Mouse (Mus musculus) heart, embryonic 16.5 days (tissue): ENCODE data around the gene Ppp4r2. TPM values are rescaled to one million over a fixed set of nuclear protein-coding genes. Genes with fewer than 3 reads are reported as not detected.

Experiments
- ATAC-seq: fragments of 200-750 bp; cut with Nextera tagmentation; replicated peaks from 2 replicates; pipeline ENCODE4 v1.8.0; 2017; ENCODE audit warnings: moderate number of reproducible peaks; ENCODE audit not compliant: insufficient read depth, low FRiP score; ENCODE audit errors: extremely low read depth
- H3K27ac ChIP-seq: fragments of 300-500 bp; sonication (generic); 2 replicates; pipeline ENCODE4 v1.5.1; 2014; ENCODE audit warnings: mild to moderate bottlenecking, low read length, control low read depth, moderate library complexity
- H3K27me3 ChIP-seq: fragments of 300-500 bp; sonication (generic); 2 replicates; pipeline ENCODE4 v1.6.1; 2014; ENCODE audit warnings: low read length, mixed read lengths; ENCODE audit not compliant: control insufficient read depth, insufficient read depth
- H3K36me3 ChIP-seq: fragments of 300-500 bp; sonication (generic); 2 replicates; pipeline ENCODE4 v1.6.1; 2014; ENCODE audit not compliant: control insufficient read depth, insufficient read depth
- H3K4me1 ChIP-seq: fragments of 300-500 bp; sonication (generic); 2 replicates; pipeline ENCODE4 v1.6.1; 2014; ENCODE audit warnings: low read length, mixed read lengths; ENCODE audit not compliant: control insufficient read depth, insufficient read depth
- H3K4me2 ChIP-seq: fragments of 300-500 bp; sonication (generic); 2 replicates; pipeline ENCODE4 v1.6.1; 2014; ENCODE audit warnings: low read depth, mild to moderate bottlenecking, control low read depth, low read length
- H3K4me3 ChIP-seq: fragments of 300-500 bp; sonication (generic); 2 replicates; pipeline ENCODE4 v1.5.1; 2014; ENCODE audit warnings: mild to moderate bottlenecking, control low read depth, low read length
- H3K9ac ChIP-seq: fragments of 300-500 bp; sonication (generic); 2 replicates; pipeline ENCODE4 v1.6.1; 2014; ENCODE audit warnings: low read length, control low read depth
- H3K9me3 ChIP-seq: fragments of 300-500 bp; sonication (generic); replicated peaks from 2 replicates; pipeline ENCODE4 v1.6.1; 2016; ENCODE audit warnings: low read length; ENCODE audit not compliant: control insufficient read depth
- WGBS: fragments of 180-500 bp; shearing (Covaris S2); extraction: QIAGEN DNeasy Blood & Tissue Kit; methylation state at CpG from one replicate; pipeline ENCODE4 v1.1.7; 2014; 5-methylcytosine and 5-hydroxymethylcytosine counted together
- polyA plus RNA-seq: library from polyadenylated mRNA; unstranded; fragments of >200 nt; fragmentation: Nextera tagmentation; extraction: Ambion mirVana; gene quantifications from 2 replicates; pipeline ENCODE4 v1.2.1, GENCODE M21; 2015

The Ppp4r2 gene
- polyA plus RNA-seq, 1 experiment from 2014 or later = 11.8 TPM

DNA sequence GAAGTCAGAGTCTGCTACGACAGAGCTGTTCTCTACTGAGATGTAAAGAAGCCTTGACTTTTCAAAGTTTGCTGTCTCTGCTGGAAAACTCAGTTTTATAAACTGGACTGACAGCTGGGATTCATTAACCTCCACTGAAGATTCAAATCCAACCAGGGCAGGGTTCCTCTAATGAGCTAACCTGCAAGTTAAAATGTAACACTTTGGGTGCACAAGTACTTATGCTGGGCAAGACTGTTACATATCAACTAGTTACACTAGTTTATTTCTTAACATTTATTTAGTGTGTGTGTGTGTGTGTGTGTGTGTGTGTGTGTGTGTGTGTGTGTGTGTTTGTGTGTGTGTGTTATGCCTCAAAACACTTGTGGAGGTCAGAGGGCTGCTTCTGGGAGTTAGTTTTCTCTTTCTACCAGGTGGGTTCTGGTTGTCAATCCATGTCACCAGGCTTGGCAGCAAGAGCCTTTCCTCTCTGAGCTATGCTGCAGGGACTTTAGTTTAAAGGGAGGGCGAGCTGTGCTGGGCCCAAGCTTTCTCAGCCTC lies 76.8 kb downstream of the Ppp4r2 start:
- H3K27me3 ChIP-seq = no peaks in the 10 kb centered on the region
- H3K27ac ChIP-seq = no peak overlapping the region
- H3K4me2 ChIP-seq = no peak overlapping the region
- no peaks in the 10 kb centered on the region for H3K36me3 ChIP-seq
- H3K4me1 ChIP-seq = no peaks in the 10 kb centered on the region
- H3K9me3 ChIP-seq = no peaks in the 10 kb centered on the region
- WGBS = 84% methylated on average over 2 of the region's 2 CpGs
- no peak overlapping the region for H3K9ac ChIP-seq
- no peak overlapping the region for H3K4me3 ChIP-seq
- ATAC-seq = no peak

Other genes starting within 250 kb of the Ppp4r2 start
- 9.7 and 10.4 TPM in 2 replicates for gene Shq1, start 162.5 kb upstream of the Ppp4r2 start, polyA plus RNA-seq
- gene Gxylt2, start 128.9 kb upstream of the Ppp4r2 start, polyA plus RNA-seq = 3.4 and 3.6 TPM in 2 replicates